Mouse (Mus musculus): ENCODE results near the gene Cdkn2aip.
A peak's percentile ranks its signal among the peaks of the same experiment; 100 is the strongest.

Gene Cdkn2aip

DNA sequence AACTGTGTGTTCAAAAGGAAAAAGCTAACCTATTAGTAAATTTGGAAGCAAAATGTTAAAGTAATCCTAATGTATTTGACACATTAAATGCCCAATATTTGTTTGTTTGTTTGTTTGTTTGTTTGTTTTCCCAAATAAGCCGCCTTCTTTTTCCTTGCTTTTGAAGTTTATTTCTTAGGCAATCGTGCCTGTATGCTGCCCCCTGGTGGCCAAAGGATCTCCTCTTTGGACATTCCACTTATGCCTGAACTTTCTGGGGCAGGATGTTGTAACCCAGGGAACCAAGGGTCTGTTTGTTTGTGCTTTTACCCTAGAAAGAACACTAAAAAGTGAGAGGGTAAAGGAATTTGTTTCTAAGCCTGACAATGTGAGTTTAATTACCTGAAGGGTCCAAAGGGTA is 20.6 kb downstream of the Cdkn2aip start:
- peak; percentile 93 for DNase-seq

GRCm38 (mm10) chr8:47691831-47692230 is 21.9 kb downstream of the Cdkn2aip start:
- no peak for DNase-seq

GRCm38 (mm10) chr8:47691303-47691702 is 22.4 kb downstream of the Cdkn2aip start:
- no peak for DNase-seq

GRCm38 (mm10) chr8:47690674-47691078 is 23.1 kb downstream of the Cdkn2aip start:
- DNase-seq, result peak; percentile 55

- DNase-seq, result peak; percentile 54
Measured at GRCm38 (mm10) chr8:47689704-47690326, 23.9 kb downstream of the Cdkn2aip start.

DNA sequence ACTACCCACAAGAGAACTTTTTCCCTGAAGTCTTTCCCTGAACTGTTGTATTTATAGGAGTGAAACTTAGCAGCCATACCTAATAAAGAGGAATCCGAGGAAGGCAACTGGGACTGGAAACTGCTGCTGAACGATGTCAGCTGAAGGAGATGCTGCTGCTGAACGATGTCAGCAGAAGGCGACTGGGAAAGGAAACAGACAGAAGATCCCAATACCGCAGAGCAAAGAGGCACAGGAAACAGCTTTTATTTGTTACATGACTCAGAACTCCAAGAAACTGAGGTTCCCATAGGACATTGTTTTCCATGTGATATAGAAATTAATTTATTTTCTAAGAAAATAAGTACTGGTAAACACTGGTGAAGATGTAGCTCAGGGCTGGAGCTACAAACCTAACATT is 29.3 kb downstream of the Cdkn2aip start:
- no peak for DNase-seq

- no peak for DNase-seq
Measured at GRCm38 (mm10) chr8:47683994-47684393, 29.7 kb downstream of the Cdkn2aip start.

DNA sequence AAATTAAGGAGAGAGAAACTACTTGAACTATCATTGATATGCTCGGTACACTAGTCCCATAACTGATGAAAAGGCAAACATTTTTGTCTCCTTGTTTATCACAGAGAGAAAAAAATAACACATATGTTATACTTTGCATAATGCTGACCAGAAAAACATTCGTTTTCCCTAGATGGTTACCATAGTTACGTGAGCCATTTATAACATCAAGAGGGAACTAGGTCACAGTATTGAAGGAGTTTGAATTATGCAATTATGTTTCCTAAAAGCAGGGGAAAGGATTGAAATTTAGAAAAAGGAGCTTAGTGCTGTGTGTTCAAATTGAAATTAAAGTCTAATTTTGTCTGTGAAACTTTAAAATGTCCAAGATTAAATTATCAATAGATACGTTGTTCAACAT is 33.4 kb downstream of the Cdkn2aip start:
- DNase-seq, result no peak

DNA sequence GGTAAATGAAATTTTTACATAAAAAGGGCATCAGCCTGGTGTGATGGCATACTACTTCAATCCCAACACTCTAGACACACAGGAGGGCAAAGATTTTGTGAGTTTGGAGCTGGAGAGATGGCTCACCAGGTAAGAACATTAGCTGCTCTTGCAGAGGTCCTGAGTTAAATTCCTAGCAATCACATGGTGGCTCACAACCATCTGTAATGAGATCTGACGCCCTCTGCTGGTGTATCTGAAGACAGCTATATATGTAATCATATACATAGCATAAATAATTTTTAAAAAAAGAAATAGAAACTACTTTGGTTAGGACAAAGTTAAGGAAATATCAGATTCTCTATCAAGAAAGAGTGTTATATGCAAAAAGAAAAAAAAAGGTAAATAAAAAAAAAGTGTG is 34.1 kb downstream of the Cdkn2aip start:
- no peak for DNase-seq

- DNase-seq, result no peak
Measured at GRCm38 (mm10) chr8:47676631-47677030, 37.1 kb downstream of the Cdkn2aip start.

DNA sequence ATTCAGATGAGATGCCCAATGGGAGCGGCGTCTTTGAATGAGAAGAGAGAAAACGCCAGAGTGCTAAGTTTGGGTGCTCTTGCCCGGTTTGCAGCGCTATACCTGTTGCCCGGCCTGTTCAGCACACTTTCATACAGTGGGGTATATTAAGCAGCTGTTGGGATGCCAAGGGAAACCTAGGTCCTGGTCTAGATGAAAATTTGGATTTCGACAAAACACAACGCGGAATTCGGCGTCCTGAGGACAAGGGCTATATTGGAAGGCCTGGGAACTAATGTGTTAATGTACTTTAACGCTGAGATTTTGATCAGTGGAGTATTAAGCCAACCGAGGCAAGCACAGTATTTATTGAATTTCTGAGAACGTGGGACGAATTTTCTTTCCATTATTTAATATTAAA is 37.5 kb downstream of the Cdkn2aip start:
- no peak for DNase-seq

GRCm38 (mm10) chr8:47675786-47676185 is 37.9 kb downstream of the Cdkn2aip start:
- DNase-seq, result no peak

DNA sequence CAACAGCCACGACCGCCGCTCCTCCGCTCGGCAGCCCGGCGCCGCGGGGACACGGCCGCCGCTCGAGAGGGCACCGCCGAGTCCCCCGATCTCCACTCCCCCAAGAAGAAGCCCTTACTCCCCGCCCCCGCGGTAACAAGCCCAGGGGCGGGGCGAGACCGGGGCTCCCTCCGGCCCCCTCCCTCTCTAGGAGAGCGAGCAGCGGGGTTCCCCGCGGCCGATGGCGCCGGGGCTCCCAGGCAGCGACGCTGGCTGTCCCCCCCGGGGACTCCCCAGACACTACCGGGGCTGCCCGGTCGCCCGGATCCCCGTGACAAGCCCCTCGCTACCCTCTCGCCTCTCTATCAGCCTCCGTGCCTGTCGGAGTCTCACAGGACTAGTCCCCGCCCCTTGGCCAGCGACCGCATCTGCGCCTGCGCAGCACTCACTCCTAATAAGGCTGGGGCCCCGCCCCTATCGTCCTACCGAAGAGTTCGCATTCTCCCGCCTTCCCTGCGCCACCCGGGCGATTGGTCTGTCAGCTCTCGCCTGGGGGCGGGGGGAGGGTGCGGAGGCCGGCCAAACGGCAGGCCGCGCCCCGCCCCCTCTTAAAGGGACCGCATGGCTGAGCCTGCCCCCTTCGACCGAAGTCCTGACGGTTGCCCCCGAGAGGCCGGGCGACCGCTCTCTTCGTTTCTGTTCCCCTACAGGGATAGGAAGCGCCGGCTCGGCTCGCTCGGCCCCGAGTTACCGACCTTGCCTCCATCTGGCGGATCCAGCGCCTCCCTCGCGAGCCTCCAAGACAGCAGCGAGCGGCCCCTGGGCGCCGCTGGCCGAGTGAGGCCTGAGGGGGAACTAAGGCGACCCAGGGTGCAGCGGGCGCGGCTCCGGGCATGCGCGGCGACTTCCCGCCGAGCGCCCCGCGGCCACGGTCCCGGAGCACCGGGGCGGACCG is 38.7 kb downstream of the Cdkn2aip start, which contains the start of gene Ing2:
Gene Ing2, minus strand, starts transcription at position 780 of the 934 bp plus-strand sequence.
- DNase-seq, result peak; percentile 100

- DNase-seq, result no peak
Measured at GRCm38 (mm10) chr8:47674140-47674776, 39.5 kb downstream of the Cdkn2aip start.

GRCm38 (mm10) chr8:47673317-47674139 is 40.2 kb downstream of the Cdkn2aip start:
- DNase-seq, result peak; percentile 94

- no peak for DNase-seq
Measured at GRCm38 (mm10) chr8:47664231-47664785, 49.4 kb downstream of the Cdkn2aip start.

- DNase-seq, result peak; percentile 22
Measured at GRCm38 (mm10) chr8:47663201-47663600, 50.5 kb downstream of the Cdkn2aip start.

GRCm38 (mm10) chr8:47662716-47663115 is 51.0 kb downstream of the Cdkn2aip start:
- no peak for DNase-seq

DNA sequence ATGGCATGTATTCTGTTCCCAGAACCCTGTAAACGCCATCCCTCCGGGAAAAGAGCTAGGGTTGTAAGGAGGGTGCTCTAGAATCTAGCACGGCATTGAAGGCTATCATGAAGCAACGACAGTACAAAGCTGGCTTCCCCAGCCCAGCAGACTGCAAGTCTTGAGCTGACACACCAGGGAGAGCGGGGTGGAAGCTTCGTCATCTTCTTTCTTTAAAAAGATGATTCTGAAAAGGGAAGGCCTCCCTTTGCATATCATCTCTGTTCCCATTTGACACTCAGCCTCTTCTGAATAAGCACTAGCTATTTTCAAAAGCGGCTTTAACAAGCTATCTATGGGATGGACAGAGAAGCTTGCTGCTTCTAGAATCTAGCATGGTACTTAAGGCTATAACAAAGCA is 53.3 kb downstream of the Cdkn2aip start:
- DNase-seq, result no peak

DNA sequence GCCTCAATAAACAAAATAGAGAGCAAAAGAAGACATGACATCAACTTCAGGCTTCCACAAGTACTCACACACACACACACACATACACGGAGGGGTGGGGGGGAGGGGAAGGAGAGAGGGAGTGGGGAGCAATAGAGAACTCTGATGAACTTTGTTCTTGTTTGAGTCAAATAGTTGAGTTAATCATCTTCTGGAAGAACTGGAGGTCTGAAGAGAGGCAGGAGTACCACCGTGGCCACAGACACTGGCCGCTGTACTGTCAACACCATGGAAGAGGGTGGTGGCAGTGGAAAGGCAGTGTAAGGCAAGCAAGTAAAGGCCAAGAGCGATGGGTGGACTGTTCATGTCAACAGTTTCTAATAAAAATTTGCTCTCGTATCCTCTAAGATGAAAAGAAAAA is 54.3 kb downstream of the Cdkn2aip start:
- DNase-seq, result no peak
